Mouse (Mus musculus) lung, postnatal 0 days (tissue): ENCODE results near the gene Cyp26c1.

Experiments used
- CTCF ChIP-seq: IDR thresholded peaks from 2 replicates; pipeline ENCODE4 v1.5.1; 2016; ENCODE audit warnings: antibody characterized with exemption, mild to moderate bottlenecking
- EP300 ChIP-seq: IDR thresholded peaks from 2 replicates; pipeline ENCODE4 v1.6.1; 2016; ENCODE audit warnings: antibody characterized with exemption, mild to moderate bottlenecking, control low read depth

DNA sequence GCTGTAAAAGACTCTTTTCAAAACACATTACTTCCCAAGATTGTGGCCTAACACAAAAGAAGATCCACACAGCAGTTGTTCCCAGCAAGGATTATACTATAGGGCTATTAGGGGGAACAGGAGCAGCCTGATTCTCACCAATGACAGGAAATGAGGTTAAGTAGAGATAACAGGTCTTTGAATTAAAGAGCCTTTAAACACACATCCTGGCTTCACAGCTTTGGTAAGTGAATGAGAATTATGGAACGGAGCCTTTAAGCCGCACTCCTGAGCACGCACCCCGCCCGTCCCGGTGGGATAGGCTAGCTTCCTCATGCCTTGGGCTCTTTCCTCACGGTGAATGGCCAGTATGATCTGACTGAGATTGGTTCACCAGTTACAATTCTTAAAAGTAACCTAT, 54.7 kb downstream of the Cyp26c1 start:
- TF ChIP-seq CTCF = no peak
- no peak for TF ChIP-seq EP300
